Mouse (Mus musculus): ENCODE results near the gene Knstrn.

The Knstrn gene

DNA sequence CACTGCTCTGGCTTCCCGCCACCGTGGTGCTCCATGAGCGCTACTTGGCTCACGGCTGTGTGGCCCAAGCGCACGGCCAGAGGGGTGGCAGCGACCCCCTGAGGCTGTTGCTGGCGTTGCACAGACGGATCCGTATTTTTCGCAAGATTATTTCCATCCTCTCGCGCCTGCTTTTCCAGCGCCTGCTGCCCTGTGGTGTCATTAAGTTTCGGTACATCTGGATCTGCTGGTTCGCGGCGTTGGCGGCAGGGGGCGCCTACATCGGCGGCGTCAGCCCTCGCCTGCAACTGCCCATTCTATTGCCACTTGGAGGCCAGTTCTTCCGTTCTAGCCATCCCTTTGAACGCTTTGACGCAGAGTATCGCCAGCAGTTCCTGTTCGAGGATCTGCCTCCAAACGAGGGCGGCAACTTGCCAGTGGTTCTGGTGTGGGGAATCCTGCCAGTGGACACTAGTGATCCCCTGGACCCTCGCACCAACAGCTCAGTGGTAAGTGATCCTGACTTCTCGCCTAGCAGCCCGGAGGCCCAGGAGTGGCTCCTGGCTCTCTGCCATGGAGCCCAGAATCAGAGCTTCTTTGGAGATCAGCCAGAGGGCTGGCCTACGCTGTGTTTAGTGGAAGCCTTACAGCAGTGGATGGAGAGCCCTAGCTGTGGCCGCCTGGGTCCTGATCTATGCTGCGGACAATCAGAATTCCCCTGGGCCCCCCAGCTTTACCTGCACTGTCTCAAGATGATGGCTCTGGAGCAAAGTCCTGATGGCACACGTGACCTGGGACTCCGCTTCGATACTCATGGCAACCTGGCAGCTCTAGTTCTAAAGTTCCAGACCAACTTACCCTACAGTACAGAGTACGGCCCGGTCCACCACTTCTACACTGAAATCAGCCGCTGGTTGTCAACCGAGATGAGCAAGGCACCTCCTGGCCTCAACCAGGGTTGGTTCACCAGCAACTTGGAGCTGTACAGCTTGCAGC is 23.0 kb upstream of the Knstrn start:
- DNase-seq (ENCODE audit: low spot score), result peak; percentile 77

DNA sequence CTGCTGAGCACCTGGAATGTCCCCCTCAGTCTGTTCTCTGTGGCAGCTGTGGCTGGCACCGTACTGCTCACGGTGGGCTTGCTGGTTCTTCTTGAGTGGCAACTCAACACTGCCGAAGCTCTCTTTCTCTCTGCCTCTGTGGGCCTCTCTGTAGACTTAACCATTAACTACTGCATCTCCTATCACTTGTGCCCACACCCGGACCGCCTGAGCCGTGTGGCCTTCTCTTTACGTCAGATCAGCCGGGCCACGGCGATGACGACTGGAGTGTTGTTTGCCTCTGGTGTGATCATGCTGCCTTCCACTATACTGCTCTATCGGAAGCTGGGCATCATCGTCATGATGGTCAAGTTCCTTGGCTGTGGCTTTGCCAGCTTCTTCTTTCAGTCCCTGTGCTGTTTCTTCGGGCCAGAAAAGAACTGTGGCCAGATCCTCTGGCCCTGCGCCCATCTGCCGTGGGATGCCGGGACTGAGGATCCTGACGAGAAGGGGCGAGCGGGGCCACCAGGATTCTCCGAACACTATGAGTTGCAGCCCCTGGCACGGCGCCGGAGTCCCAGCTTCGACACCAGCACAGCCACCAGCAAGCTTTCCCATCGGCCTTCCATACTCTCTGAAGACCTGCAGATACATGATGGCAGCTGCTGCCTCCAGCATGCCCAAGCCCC is 22.1 kb upstream of the Knstrn start:
- no peak for DNase-seq (ENCODE audit: low spot score)

DNA sequence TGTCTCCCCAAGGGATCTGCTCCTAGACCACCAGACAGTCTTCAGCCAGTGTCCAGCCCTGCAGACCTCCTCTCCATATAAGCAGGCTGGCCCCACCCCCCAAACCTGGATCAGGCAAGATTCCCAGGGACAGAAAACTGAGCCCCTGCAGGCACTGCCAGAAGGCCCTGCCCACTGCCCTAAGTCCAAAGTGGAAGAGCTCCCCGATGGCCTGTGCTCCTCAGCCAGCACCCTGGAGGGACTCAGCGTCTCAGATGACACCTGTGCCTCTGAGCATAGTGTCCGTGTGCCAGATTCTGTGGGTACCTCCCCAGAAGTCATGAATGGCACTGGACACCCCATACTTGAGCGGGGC is 21.6 kb upstream of the Knstrn start:
- DNase-seq (ENCODE audit: low spot score), result no peak

- DNase-seq (ENCODE audit: low spot score), result no peak
These were observed 20.2 kb upstream of the Knstrn start for GRCm38 (mm10) chr2:118793636-118794035.

DNA sequence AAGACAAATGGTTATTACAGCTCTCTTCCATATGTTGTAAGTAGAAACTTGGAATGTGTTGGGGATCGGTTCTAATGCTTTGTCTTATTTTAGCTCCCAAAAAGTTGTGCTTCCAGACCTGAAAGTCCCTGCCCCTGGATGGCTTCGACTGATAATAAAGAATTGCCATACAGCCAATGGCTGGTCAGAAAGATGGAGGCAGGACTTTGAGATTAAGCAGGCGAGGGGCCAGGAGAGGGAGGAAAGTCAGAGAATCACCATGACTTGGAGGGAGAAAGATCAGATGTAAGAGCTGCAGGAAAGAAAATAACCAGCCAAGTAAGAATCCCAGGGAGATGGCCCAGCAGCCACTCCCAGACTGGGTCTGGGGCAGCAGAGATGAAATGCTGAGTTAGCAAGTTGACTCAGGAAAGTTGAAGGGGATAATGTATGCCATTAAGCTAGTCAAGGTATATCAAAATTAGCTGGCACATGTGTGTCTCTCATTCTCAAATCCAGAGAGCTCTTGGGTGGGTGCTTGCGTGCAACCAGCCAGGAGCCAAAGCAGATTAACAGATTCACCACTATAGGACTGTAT is 11.2 kb upstream of the Knstrn start:
- no peak for DNase-seq (ENCODE audit: low spot score)

GRCm38 (mm10) chr2:118804474-118804873 is 9.3 kb upstream of the Knstrn start:
- no peak for DNase-seq (ENCODE audit: low spot score)

GRCm38 (mm10) chr2:118805137-118805536 is 8.7 kb upstream of the Knstrn start:
- DNase-seq (ENCODE audit: low spot score), result no peak

- DNase-seq (ENCODE audit: low spot score), result no peak
These were observed 8.0 kb upstream of the Knstrn start for GRCm38 (mm10) chr2:118805756-118806155.

GRCm38 (mm10) chr2:118806860-118807259 is 6.9 kb upstream of the Knstrn start:
- no peak for DNase-seq (ENCODE audit: low spot score)

DNA sequence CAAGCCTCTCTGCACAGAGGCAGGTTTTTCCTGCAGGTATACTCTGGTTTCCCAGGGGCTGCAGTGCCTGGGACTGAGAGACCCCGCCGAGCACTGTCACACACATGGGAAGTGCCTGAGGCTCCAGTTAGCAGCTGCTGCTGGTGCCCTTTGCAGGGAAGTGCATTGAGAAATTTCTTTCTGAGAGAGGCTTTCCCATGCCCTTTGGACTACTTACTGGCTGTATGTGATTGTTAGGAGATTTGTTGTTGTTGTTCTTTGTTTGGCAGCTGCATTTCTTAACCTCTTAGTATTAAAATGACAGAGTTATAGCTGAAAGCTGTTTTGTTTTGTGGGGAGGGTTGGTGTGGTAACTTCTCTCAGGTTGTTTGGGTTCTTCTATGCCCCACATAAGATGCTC is 2.9 kb upstream of the Knstrn start:
- DNase-seq (ENCODE audit: low spot score), result no peak

DNA sequence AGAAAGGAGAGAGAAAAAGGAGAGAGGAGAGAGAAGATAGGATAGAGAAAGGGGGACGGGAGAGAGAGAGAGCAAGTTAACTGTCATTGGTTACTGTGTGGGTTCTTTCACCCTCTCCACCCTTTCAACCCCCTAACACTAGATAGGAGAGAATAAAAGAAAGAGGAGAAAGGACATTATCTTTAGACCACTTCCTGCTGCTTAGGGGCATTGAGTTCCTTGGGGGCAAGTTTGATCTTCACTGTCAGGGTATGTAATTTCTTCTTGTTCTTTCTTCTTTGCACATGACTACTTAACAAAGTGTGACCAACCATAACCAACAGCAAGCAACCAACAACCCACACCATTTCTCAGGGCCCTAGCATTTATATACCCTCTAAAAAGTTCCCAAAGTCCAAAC is 1.1 kb upstream of the Knstrn start:
- DNase-seq (ENCODE audit: low spot score), result no peak

DNA sequence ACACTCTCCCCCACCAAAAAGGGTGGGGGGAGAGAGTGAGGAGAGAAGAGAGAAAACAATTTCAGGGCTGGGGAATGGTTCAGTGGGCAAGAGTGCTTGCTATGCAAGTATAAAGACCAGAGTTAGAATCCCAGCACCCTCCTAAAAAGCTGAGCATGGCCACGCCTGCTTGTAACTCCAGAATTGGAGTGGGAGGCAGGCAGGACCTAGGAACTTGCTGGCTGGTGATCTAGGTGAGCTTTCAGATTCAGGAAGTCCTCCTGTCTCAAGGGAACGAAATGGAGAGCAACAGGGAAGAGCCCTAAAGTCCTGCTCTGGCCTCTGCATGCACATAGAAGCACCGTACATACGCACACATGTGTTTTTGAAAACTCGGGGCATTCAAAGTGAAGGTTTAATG is 9.0 kb downstream of the Knstrn start:
- DNase-seq (ENCODE audit: low spot score), result no peak

DNA sequence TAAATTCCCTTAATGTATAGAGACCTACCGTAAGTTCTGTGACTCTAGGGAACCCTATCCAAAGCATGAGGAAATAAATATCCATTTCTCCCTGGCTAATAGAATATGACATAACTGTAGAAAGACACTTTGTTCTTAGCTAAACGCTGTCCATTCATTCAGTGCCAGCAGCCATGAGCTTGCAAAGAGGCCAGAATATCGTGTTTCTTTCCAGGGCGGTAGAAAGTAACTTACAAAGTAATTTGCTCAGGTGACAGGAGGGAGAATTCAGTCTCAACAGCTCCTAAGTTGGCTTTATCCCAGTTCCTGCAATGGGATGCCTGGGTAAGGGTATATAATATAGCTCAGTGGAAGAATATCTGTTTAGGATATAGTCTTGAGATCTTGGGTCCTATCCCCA is 10.6 kb downstream of the Knstrn start:
- no peak for DNase-seq (ENCODE audit: low spot score)

- DNase-seq (ENCODE audit: low spot score), result no peak
These were observed 15.3 kb downstream of the Knstrn start for GRCm38 (mm10) chr2:118829096-118829495.

DNA sequence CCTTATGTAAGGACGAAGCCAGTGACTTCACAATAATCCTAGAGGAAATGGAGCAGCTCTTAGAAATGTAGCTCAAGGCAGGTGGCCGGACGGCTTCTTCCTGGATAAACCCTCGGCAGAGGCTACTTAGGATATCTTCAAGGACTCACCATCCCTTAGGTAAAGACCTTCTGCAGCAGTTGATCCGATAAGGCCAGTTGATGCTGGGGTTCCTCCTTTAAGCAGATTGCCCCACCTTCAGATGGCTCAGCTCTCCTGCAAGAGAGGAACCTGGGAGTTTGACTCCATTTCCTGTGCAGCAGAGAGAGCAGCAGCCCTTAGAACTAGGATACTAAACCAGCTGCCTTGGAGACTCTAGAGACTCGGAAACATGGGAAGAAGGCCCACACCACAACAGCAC is 20.3 kb downstream of the Knstrn start:
- no peak for DNase-seq (ENCODE audit: low spot score)

DNA sequence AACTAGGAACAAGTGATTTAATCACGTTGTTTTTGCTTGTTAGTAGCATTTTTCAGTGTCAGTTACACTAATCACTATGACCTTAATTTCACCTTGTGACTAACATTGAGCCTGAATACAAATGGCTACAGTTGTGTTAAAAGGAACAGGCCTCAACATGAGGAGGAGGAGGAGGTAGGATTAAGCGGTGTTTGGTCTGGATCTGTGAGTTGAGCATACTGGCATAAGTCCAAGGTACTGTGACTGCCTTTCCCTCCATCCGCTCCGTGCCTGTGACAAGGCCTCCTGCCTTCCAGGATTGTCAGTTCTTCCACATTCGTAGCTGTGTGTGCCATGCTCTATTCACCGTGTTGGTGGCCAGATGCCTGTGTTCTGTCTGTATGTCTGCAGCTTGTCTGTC is 21.3 kb downstream of the Knstrn start:
- no peak for DNase-seq (ENCODE audit: low spot score)

GRCm38 (mm10) chr2:118838330-118838729 is 24.5 kb downstream of the Knstrn start:
- DNase-seq (ENCODE audit: low spot score), result no peak

GRCm38 (mm10) chr2:118841186-118841585 is 27.4 kb downstream of the Knstrn start:
- no peak for DNase-seq (ENCODE audit: low spot score)

- DNase-seq (ENCODE audit: low spot score), result no peak
These were observed 28.0 kb downstream of the Knstrn start for GRCm38 (mm10) chr2:118841774-118842173.

DNA sequence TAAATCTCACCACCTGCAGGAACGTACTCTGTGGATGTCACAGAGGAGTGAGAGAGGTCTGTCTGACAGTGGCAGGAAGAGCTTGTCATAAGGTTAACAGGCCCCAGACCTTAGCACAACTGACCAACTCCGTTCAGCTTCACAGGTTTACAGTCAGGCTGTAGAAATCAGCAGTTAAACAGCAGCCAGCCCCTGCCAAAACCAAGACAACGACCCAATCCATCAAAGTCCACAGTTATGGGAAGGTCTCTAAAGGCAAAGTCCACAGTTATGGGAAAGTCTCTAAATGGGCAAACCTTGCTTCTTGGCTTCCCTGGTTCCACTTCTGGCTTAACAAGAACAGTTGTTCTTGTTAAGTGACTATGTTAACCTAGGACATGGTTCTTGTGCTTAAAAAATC is 30.6 kb downstream of the Knstrn start:
- no peak for DNase-seq (ENCODE audit: low spot score)

GRCm38 (mm10) chr2:118846246-118846645 is 32.4 kb downstream of the Knstrn start:
- no peak for DNase-seq (ENCODE audit: low spot score)

DNA sequence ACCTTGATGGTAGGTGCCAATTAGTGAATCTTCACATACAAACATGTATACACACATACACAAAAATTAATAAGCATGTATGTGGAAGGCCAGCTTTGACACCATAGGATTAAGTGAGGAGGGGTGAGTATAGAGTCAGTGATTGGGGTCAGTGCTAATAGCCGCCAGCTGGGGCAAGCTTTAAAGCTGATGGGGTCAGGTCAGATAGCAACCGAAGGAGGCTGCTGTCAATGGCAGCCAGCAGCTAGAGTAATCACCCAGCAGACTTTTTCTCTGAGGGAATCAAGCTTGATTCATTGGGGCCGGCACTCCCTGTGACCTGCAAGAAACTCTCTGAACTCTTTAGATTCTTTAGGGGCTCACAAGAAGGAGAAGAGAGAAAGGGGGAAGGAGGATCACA is 38.0 kb downstream of the Knstrn start:
- no peak for DNase-seq (ENCODE audit: low spot score)

Data from testis, postnatal 10 days (tissue).